Mouse (Mus musculus): ENCODE measurements around the gene Olfr547.
"Not testable (repeated sequence)": the region's sequence is repeated elsewhere in the genome, so short reads cannot be mapped to it uniquely, and the experiment has no call there.

The Olfr547 gene

DNA sequence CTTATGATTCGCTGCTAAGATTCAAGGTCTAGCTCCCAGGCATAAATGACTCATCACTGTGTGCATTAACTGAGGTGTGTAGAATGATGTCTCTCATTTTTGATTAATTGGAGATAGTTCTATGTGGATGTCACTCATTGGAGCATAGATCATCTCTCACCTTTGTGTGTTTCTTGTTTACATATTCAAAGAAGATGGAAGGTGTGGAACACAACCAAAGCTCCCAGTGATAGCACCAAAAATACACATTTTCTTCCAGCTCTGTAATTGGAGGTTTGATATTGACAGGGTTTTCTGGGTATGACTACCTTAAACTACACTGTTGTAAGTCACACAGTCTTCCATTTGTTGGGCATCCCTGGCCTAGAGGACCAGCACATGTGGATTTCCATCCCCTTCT, at the start of gene Olfr547:
Gene Olfr547, plus strand, starts transcription at position 301 of the 400 bp plus-strand sequence.
- DNase-seq (ENCODE audit: low read depth): no peak

DNA sequence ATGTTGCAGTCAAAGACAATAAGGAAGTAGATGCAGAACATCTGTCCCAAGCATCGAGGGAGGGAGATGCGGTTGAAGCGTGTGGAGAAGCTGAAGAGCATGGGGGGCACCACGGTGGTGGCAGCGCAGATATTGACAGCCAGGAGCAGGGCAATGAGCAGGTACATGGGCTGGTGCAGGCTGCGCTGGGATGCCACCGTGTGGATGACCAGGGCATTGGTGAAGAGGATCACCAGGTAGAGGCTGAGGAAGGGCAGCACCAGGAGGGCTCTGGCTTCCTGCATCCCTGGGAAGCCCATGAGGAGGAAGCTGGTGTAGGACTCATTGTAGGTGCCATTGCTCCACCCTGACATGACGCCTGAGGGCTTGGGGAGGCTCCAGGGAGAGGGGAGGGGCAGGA, 49.8 kb upstream of the Olfr547 start:
- DNase-seq (ENCODE audit: low read depth): not testable (repeated sequence)

DNA sequence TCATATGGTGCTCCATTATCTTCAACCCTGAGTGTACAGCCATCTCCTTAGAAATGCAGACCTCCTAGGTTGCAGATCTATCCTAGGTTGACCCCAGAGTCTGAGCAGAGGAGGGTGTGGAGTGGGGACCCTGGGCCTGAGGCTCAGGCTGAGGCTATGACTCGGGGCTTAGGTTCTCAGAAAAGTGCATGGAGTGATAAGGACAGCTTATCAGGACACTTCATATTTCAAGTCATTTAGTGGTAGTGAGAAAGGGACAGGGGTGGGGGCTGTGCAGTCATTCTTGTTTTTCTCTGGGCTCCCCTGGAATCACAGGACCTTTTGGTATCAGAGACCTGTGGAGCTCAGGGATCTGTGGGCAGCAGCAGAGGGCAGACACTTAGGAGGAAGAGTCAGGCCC, 48.4 kb upstream of the Olfr547 start:
- no peak for DNase-seq (ENCODE audit: low read depth)

DNA sequence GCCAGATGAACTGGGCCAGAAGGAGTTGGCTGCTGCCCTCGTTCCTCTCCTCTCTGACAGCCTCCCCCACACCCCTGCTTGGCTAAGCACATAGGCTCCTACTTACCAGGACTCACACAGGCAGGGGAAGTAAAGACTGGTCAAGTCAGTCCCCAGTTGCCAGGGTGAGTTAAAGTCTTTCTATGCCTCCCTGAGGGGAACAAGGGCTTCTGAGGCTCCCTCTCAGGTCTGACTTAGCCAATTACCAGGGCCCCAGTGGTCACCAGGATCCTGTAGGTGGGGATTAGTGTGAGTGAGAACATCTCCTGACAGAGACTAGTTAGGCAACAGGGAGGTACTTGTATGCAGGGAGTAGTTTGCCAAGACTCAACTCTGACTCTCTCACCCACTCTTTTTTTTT, 46.4 kb upstream of the Olfr547 start, which contains the start of gene Olfr544:
Gene Olfr544, minus strand, starts transcription at position 153 of the 400 bp plus-strand sequence.
- DNase-seq (ENCODE audit: low read depth): no peak

DNA sequence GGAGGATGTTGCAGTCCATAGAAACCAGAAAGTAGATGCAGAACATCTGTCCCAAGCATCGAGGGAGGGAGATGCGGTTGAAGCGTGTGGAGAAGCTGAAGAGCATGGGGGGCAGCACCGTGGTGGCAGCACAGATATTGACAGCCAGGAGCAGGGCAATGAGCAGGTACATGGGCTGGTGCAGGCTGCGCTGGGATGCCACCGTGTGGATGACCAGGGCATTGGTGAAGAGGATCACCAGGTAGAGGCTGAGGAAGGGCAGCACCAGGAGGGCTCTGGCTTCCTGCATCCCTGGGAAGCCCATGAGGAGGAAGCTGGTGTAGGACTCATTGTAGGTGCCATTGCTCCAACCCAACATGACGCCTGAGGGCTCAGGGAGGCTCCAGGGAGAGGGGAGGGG, 40.1 kb upstream of the Olfr547 start:
- DNase-seq (ENCODE audit: low read depth): not testable (repeated sequence)

DNA sequence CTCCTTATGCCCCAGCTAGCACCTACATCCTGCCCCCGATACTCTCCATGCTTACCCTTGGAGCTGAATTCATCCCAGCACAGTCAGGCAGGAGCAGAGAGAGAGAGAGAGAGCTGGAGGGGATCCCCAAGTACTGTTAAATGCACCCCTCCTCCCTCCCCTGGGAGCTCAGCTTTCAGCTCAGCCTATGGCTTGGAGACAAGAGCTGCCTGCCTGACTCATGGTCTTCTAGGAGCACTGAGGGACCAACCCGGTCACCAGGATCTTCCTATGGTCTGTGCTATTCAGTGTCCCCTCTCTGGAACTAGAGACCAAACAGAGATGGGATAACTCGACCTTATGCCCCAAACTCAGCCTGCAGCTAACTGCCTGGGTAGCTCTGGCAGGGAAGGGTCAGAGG, 35.1 kb upstream of the Olfr547 start, which contains the start of gene Olfr545:
Gene Olfr545, minus strand, starts transcription at position 101 of the 400 bp plus-strand sequence.
- DNase-seq (ENCODE audit: low read depth): no peak

DNA sequence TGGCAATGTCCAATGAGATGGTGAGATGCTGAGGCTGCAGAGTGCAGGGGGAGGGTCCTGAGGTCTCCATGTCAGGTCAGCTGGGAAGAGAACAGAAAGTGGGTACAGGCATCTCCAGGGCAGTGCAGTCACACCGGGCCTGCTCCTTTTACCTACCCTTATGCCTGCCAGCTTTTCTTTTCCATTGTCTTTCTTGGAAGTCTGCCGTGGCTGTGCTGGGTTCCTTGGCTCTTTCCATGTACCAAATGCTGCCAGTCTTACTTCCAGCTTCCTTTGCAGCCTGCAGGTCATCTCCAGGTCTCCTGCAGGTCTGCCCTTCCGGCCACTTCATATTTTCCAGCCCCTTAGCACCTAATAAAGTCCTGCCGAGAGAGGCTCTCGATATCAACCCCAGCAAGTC, 32.6 kb upstream of the Olfr547 start:
- no peak for DNase-seq (ENCODE audit: low read depth)

DNA sequence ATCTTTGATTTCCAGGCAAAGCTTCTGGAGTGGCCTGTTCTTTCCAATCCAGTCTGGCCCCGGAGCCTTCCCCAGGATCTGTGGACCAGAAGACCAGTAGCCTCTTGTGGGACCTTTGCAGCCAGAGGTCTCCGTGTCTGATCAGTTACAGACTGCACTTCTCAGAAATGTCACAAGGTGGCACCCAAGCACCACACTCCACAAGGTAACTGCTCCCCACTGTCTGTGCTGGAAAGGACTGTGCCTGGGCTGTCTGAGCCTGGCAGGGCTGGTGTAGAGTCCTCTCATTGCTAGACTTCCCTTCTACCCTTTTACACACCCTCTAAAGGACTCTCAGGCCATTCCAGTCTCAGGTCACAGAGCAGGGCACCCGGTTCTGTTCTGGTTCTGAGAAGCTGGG, 27.7 kb upstream of the Olfr547 start:
- peak; percentile 80 for DNase-seq (ENCODE audit: low read depth)

DNA sequence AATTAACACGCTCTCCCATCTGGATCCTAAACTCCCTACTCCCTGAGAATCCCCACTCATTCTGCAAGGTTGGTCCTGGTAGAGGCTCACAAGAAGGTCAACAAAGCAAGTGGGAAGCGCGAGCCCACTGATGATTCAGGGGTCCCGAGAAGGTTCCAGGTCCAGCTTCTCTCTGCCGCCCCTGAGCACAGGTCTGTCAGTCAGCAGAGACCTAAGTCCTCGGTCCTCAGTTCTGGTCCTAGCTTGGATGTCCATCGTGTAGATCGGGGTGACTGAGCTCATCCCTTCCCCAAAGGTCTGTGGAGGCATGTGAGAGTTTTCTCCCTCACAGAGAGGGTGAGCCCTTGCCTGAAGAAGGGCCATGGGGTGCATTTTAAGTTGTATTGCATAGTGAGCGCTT, 26.5 kb upstream of the Olfr547 start:
- DNase-seq (ENCODE audit: low read depth): no peak

DNA sequence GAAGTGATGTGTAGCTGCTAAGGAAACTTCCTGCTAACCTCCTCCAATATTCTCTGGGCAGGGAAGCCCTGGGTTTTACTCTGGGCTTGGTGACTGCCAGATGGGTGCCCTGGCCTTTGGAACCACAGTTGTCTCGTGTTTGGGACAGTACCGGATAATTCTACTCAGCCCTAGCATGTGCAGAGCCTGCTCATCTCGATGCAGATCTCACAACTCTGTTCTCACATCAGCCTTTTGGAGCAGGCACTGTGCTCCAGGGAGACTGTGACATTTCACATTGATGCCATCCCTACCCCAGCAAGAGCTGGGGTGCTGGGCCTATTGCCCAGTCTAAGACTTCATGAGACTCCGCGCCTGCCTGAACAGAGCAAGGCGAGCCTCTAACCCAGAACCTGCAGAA, 25.9 kb upstream of the Olfr547 start:
- no peak for DNase-seq (ENCODE audit: low read depth)

DNA sequence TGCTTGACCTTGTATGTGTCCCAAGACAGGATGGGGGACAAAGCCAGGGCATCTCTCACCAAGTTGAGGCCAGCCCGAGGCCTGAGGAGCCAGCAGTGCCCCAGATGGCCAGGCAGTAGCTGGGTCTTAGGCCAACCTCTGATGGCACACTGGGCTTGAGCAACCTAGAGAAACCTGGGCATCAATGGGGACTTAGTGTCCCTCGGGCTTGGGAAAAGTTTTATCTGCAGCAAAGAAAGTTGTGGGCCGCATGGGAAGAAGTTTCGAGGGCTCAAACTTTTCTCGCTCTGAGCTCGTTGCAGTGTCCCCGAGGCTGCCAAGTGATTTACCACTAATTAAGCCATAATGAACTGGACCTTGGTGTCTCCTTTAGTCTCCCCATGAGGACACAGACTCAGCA, 24.8 kb upstream of the Olfr547 start:
- no peak for DNase-seq (ENCODE audit: low read depth)

DNA sequence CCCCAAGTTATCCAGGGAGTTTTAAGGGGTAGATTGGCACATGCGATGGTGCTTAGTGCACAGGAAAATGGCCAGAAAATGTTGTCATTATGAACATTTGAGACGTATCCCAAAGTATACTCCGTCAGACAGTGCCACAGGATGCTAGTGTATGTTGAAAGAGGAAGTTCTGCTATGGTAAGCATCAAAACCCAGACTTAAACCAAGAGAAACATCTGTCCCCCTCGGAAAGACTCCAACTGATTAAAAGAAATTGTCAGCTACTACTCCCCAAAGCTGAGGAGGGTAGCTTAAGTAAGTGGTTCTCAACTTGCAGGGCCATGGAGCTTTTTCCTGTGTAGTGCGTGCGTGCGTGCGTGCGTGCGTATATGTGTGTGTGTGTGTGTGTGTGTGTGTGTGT, 22.6 kb upstream of the Olfr547 start:
- no peak for DNase-seq (ENCODE audit: low read depth)

DNA sequence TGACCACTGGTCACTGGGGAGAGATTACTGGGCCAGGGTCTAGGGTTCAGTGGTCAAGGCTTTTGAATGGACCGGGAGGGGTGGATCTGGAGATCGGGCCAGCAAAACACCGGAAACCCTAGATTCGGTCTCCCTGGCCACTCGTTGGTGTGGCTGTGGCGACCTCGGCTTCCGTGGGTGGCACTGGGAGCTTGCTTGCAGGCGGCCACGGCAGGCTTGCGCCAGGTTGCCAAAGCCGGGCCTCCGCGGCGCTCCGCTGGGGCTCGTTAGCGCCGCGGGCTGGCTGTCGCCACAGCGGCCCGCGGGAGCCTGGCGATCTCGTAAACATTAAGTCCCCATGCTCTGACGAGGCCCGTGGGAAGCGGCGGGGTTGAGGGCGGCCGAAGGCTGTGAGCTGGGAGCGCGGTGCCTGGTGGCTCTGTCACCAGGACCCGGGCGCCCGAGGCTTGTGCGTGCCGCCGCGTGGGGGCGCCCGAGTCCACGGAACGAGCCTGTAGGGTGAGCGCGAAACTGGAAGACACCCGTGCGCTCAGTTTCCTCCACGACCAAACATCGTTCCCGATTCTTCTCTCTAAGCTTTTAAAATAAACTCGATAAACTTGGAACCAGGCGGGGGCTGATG, 21.6 kb upstream of the Olfr547 start:
- DNase-seq (ENCODE audit: low read depth): peak; percentile 79

DNA sequence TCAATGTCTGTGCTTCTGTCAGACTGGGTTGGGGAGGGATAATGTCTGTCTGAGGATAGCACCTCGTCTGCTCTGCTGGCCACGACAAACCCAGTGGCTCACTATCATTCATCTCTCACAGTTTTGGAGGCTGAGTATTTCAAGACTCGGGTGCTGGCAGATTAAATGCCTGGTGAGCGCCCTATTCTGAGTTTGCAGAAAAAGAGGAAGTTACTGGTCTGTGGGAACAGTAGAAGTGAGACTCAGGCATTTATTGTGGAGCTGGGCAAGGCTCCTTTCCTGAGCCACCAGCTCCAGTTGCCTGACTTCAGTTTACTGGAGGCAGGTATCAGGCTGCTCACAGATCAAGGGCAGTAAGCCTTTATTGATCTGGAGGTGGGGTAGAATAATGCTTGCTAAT, 20.4 kb upstream of the Olfr547 start:
- no peak for DNase-seq (ENCODE audit: low read depth)

DNA sequence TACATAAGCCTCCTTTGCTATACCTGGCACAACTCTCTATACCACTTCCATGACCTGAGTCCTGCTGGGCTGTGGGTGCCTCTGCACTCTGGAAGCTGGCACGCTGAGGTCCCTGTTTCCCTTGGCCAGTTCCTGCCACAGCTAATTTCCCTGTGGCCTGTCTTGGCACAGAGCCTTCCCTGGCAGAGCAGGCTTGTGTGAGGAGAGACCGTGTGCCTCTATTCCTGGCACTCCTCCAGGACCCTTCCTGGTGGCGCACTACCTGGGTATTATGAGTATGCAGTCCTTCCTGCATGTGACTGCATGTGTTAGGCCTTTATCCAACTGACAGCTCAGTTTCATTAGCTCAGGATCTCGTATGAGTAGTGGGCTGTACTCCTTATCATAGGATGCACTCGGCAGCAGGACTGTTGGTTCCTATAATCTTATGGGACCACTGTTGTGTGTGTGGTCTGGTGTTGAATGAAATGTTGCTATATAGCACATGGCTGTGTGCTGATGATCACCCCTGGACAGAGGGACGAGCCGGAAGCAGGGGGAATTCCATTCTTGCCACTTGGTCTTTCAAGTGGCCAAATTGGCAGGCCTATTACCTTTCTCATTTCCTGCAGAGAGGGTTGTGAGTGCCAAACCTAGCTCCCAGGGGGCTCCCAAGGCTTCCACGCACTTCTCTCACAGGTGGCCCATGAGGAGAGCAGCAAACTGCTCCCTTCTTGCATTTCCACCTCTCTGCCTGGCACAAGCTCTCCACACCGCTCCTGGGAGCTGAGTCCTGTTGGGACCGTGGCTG, 18.1 kb upstream of the Olfr547 start:
- DNase-seq (ENCODE audit: low read depth): no peak

DNA sequence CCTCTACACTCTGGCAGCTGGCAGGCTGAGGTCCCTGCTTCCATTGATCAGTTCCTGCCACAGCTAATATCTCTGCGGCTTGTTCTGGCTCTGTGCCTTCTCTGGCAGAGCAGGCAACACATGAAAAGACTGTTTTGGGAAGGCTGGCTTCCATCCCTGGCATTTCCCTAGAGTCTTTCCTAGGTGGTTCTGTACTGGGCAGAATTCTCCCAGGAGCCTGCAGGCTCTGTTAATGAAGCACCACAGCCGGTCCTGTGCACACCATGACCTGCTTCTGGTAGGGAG, 17.6 kb upstream of the Olfr547 start:
- no peak for DNase-seq (ENCODE audit: low read depth)

DNA sequence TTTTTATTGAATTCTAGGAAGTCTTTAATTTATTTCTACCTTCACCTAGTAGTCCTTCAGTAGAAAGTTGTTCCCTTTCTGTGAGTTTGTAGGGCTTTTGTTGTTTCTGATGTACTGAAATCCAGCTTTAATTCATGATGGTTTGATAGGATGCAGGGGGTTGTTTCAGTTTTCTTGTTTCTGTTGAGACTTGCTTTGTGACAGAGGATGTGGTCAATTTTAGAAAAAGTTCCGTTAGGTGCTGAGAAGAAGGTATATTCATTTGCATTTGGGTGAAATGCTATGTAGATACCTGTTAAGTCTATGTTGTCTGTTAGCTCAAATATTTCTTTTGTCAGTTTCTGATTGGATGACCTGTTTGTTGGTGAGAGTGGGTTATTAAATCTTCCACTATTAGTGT, 5.5 kb upstream of the Olfr547 start:
- DNase-seq (ENCODE audit: low read depth): no peak

DNA sequence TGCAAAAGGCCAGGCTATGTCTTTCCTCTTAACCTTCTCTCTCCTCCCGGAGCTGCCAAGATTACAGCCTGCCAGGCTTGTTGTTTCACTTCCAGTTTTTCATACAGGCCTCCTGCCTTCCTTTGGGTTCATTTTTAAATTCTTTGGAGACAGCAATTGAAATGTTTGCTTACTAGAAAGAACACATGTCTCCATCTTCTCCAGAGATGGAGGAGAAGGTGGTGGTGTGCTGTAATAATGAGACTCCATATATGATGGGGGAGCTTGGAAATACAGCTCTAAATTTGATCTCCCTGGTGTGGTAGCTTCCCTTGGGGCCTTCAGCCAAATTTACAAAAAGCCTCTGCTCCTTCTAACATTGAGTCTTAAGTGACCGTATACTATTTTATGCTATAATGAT, 6.0 kb downstream of the Olfr547 start, which contains the start of gene Olfr548-ps1:
Gene Olfr548-ps1, plus strand, starts transcription at position 301 of the 400 bp plus-strand sequence.
- DNase-seq (ENCODE audit: low read depth): no peak

DNA sequence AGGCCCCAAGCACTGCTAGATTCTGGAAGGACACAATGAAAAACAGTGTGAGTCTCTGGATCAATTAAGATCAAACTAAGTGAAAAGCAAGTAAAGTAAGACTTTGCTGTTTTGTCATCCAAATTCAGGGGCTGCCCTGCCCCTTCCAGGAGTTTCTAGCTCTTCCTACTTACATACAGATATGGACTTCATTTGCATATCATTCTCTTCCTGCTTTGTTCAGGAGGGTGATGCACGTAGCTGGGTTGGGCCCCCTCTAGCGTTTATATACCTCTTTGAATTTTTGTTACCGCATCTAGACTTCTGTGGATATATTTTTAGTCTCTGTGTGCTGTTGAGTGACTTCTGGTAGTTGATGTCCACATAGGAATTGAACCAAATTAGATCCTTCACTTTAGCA, 6.7 kb downstream of the Olfr547 start:
- no peak for DNase-seq (ENCODE audit: low read depth)

DNA sequence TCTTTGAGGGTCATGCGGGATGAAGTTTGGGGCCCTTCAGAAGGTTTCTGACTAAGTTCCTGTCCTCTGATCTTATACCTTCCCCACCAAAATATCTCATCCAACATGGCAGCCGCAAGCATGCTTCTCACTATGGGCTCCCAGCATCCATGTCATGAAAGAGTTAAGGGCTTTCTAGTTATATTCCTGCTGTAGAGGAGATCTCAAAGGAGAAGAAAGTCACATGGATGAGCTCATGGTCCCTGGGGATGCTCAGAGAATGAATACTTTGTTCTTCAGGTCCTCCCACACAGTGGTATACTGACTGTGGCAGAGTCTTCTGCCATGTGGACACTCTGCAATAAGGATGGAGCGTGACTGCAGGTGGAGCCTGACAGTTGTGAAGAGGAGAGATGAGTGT, 15.0 kb downstream of the Olfr547 start, which contains the start of gene Olfr549:
Gene Olfr549, plus strand, starts transcription at position 301 of the 400 bp plus-strand sequence.
- DNase-seq (ENCODE audit: low read depth): no peak

DNA sequence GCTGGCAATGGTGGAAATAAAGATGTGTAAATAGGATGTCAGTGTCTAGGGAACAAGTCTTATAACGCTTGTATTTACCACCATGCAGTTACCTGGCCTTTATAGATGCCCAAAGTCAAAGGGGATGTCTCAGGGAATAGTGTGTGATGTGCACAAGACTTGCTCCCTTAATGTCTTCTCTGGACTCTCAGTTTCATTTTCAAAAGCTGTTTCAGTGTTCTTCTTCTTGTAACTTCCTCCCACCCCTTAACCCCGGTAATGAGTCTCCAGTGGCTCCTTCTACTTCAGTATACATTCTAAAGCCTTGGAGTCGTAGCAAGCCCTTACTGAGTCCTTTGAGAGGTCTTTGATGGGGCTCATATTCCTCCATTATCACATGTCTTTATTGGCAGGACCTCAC, 18.7 kb downstream of the Olfr547 start:
- DNase-seq (ENCODE audit: low read depth): no peak

DNA sequence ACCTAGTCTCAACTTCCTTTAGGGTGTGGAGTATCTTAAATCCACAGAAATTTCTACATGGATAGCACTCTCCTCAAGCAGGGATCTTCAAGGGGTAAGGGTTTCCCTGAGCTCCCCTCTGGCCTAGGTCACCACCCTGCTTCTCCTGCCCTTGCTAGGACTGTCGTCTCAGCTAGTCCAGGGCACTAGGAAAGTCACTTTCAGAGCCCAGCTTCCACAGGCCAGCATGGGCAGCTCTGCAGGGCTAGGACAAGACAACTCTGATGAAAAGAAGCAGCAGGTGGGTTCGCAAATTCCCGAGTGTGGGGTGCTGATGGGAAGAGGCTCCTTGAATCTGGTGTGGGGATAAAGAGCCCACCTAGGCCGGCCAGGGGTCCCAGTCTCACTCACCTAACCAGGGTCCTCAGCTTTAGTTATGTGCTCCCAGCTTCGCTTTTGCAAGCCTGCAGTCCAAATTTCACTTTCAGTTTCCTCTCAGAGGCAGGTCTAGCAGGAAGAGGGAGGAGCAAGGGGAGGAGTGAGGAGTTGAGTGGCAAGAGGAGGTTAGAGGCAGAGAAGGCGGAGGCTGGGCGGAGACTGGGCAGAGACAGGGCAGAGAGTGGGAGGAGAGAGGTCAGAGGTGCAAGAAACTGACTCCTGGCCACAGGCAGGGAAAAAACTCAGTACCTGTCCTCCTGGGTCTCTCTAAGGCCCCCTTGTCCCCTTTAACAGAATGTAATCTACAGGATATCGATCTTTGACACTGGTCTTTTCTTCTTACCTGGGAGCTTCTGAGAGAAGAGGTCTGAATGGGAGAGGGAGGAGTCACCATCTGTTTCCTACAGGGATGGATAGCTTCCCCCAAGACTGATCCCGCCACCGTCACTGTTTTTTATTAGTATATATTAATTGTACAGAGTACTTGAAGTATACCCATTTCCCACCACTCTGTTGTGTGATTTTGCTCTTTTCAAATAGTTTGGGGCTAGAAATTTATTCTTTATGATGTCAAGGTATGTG, 30.7 kb downstream of the Olfr547 start, which contains the start of gene Trim21:
Gene Trim21, minus strand, starts transcription at position 488 of the 999 bp plus-strand sequence.
- DNase-seq (ENCODE audit: low read depth): peak; percentile 89
